Mouse (Mus musculus): ENCODE data around the gene Tbc1d8.

DNA sequence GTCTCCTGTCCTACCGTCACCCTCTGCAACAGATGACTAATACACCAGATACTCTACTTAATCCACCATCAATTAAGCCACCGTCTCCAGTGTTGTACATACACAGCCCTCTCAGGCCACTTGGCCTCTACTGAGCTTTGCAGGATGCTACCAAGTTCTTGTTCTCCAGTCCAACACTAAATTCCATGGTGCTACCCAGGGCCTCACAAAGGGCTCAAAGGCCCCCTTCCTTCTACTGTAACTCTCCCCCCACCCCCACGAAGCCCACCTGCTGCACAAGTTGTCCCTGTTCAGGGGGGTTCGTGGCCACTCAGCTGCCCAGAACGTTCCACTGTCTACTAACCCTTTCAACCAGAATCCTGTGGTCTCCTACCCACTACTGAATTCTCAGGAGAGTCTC is 1.5 kb downstream of the Tbc1d8 start:
- TF ChIP-seq POLR2A (IDR thresholded peaks at IDR 0.05; ENCODE audit: insufficient read depth, low read depth, low read length): no peak
- TF ChIP-seq CTCF (IDR thresholded peaks at IDR 0.05): no peak
- no peak for TF ChIP-seq EP300 (IDR thresholded peaks at IDR 0.05; ENCODE audit: insufficient read depth, low read depth, low read length)

All from heart, adult 2 months (tissue).